Comparison of ENCODE assay signal across 23 mouse cellular contexts in the genomic region with DNA sequence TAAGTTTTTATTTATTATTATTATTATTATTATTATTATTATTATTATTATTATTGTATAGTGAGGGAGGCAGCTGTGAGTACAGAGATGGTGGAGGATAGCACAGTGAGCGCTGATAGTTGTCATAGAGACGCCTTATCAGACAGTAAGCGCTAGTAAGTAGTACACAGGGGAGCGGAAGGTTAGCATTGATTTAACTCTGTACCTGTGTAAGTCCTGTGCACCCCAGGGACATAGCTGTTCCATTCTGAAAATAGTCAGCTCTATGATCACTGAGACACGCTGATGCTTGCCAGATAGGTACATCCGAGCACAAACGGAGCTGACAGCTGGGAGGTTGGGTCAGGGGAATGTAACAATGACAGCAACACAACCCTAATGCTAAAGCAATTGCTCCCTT. TPM values are rescaled to one million over a fixed set of nuclear protein-coding genes. Genes with fewer than 3 reads are reported as not detected.
DNase-seq lines count a peak whose midpoint lies in the region; ATAC-seq lines count a peak whose summit lies in the region.
"Had no signal": no experiment of that assay in that cellular context is flagged by ENCODE, and none has a peak within 500 bp of the region (broad histone marks: within the 10 kb centered on the region; RNA-seq: fewer than 3 reads in every experiment).

No protein-coding gene starts in this region.

- intact Hi-C loops in gastrocnemius, postnatal 36 days (cut with DNase I) = no loop called here

- peaks cover 9% of the 10 kb centered on the region; the same call in 1 of the 2 replicates for H3K4me1 ChIP-seq in forebrain, embryonic 12.5 days
- H3K4me1 ChIP-seq in forebrain, embryonic 10.5 days = peaks cover 17% of the 10 kb centered on the region
- 0 out of 2 replicates have a peak, but pooled peaks cover 3% of the 10 kb centered on the region for H3K4me1 ChIP-seq in midbrain, embryonic 11.5 days (ENCODE audit: control insufficient read depth, insufficient read depth, low read length)
- peaks cover 23% of the 10 kb centered on the region for H3K4me1 ChIP-seq in midbrain, embryonic 10.5 days
- peaks cover 9% of the 10 kb centered on the region for H3K4me1 ChIP-seq in midbrain, embryonic 12.5 days
- H3K4me1 ChIP-seq in neural tube, embryonic 15.5 days = peaks cover 11% of the 10 kb centered on the region
- H3K4me1 ChIP-seq: limb, embryonic 10.5 days; liver, embryonic 12.5 days had no signal

- H3K9me3 ChIP-seq in forebrain, embryonic 12.5 days = no peaks in the 10 kb centered on the region
- H3K9me3 ChIP-seq in forebrain, embryonic 10.5 days = no peaks in the 10 kb centered on the region
- no peaks in the 10 kb centered on the region for H3K9me3 ChIP-seq in midbrain, embryonic 11.5 days (ENCODE audit: control insufficient read depth, low read length)
- no peaks in the 10 kb centered on the region for H3K9me3 ChIP-seq in midbrain, embryonic 10.5 days (replicated peaks)
- no peaks in the 10 kb centered on the region for H3K9me3 ChIP-seq in midbrain, embryonic 12.5 days
- no peaks in the 10 kb centered on the region for H3K9me3 ChIP-seq in neural tube, embryonic 15.5 days (replicated peaks)
- H3K9me3 ChIP-seq: limb, embryonic 10.5 days; liver, embryonic 12.5 days; neural tube, embryonic 12.5 days had no signal

- 78% methylated on average over 7 of the region's 7 CpGs for WGBS in forebrain, embryonic 12.5 days
- 90% methylated on average over 7 of the region's 7 CpGs for WGBS in forebrain, embryonic 10.5 days
- WGBS in midbrain, embryonic 11.5 days = 68% methylated on average over 7 of the region's 7 CpGs
- WGBS in midbrain, embryonic 10.5 days = 76% methylated on average over 7 of the region's 7 CpGs
- WGBS in midbrain, embryonic 12.5 days = 65% methylated on average over 7 of the region's 7 CpGs
- WGBS in neural tube, embryonic 15.5 days = 60% methylated on average over 7 of the region's 7 CpGs

- no peak overlapping the region for H3K4me3 ChIP-seq in forebrain, embryonic 12.5 days (replicated peaks)
- H3K4me3 ChIP-seq in forebrain, embryonic 10.5 days = no peak overlapping the region
- H3K4me3 ChIP-seq in midbrain, embryonic 11.5 days (ENCODE audit: low read depth, low read length) = no peak overlapping the region
- no peak overlapping the region for H3K4me3 ChIP-seq in midbrain, embryonic 10.5 days
- no peak overlapping the region for H3K4me3 ChIP-seq in midbrain, embryonic 12.5 days
- no peak overlapping the region for H3K4me3 ChIP-seq in neural tube, embryonic 15.5 days (replicated peaks)
- H3K4me3 ChIP-seq: layer of hippocampus, adult 2 months; left cerebral cortex, adult 2 months; limb, embryonic 10.5 days; liver, embryonic 12.5 days; neural tube, embryonic 12.5 days had no signal

- H3K27me3 ChIP-seq in forebrain, embryonic 12.5 days = no peaks in the 10 kb centered on the region
- no peaks in the 10 kb centered on the region for H3K27me3 ChIP-seq in forebrain, embryonic 10.5 days (ENCODE audit: poor library complexity, severe bottlenecking)
- no peaks in the 10 kb centered on the region for H3K27me3 ChIP-seq in midbrain, embryonic 11.5 days (ENCODE audit: control insufficient read depth, insufficient read depth, low read length)
- no peaks in the 10 kb centered on the region for H3K27me3 ChIP-seq in midbrain, embryonic 10.5 days (ENCODE audit: low read depth, poor library complexity, severe bottlenecking)
- no peaks in the 10 kb centered on the region for H3K27me3 ChIP-seq in midbrain, embryonic 12.5 days
- no peaks in the 10 kb centered on the region for H3K27me3 ChIP-seq in neural tube, embryonic 15.5 days (replicated peaks)
- H3K27me3 ChIP-seq: liver, embryonic 12.5 days; neural tube, embryonic 12.5 days had no signal

- H3K4me2 ChIP-seq in forebrain, embryonic 12.5 days = no peak overlapping the region
- H3K4me2 ChIP-seq in midbrain, embryonic 11.5 days = no peak overlapping the region
- H3K4me2 ChIP-seq in midbrain, embryonic 12.5 days (replicated peaks) = peak overlapping the region; percentile 26; the same call in 1 of the 2 replicates
- H3K4me2 ChIP-seq in neural tube, embryonic 15.5 days = peak overlapping the region; percentile 15; the same call in 1 of the 2 replicates
- H3K4me2 ChIP-seq: liver, embryonic 12.5 days; neural tube, embryonic 12.5 days had no signal

- H3K36me3 ChIP-seq in forebrain, embryonic 12.5 days (replicated peaks) = no peaks in the 10 kb centered on the region
- H3K36me3 ChIP-seq in forebrain, embryonic 10.5 days (replicated peaks) = no peaks in the 10 kb centered on the region
- no peaks in the 10 kb centered on the region for H3K36me3 ChIP-seq in midbrain, embryonic 11.5 days (ENCODE audit: control insufficient read depth, insufficient read depth, low read length)
- no peaks in the 10 kb centered on the region for H3K36me3 ChIP-seq in midbrain, embryonic 10.5 days
- H3K36me3 ChIP-seq in midbrain, embryonic 12.5 days = no peaks in the 10 kb centered on the region
- no peaks in the 10 kb centered on the region for H3K36me3 ChIP-seq in neural tube, embryonic 15.5 days
- H3K36me3 ChIP-seq: limb, embryonic 10.5 days; liver, embryonic 12.5 days; neural tube, embryonic 12.5 days had no signal

- H3K27ac ChIP-seq in forebrain, embryonic 12.5 days = 0 out of 2 replicates have a peak overlapping the region, but pooled peaks have one; percentile 36
- no peak overlapping the region for H3K27ac ChIP-seq in forebrain, embryonic 10.5 days
- H3K27ac ChIP-seq in midbrain, embryonic 11.5 days (ENCODE audit: low read depth, low read length) = no peak overlapping the region
- no peak overlapping the region for H3K27ac ChIP-seq in midbrain, embryonic 10.5 days (replicated peaks)
- peak overlapping the region; percentile 2; the same call in 1 of the 2 replicates for H3K27ac ChIP-seq in midbrain, embryonic 12.5 days (replicated peaks)
- 0 out of 2 replicates have a peak overlapping the region, but pooled peaks have one; percentile 1 for H3K27ac ChIP-seq in neural tube, embryonic 15.5 days (replicated peaks)
- H3K27ac ChIP-seq: layer of hippocampus, adult 2 months; limb, embryonic 10.5 days; liver, embryonic 12.5 days; macrophage; neural tube, embryonic 12.5 days had no signal

- no peak overlapping the region for H3K9ac ChIP-seq in forebrain, embryonic 12.5 days
- H3K9ac ChIP-seq in midbrain, embryonic 11.5 days (ENCODE audit: low read length) = no peak overlapping the region
- no peak overlapping the region for H3K9ac ChIP-seq in midbrain, embryonic 12.5 days (replicated peaks)
- no peak overlapping the region for H3K9ac ChIP-seq in neural tube, embryonic 15.5 days (replicated peaks)
- H3K9ac ChIP-seq: liver, embryonic 12.5 days; neural tube, embryonic 12.5 days had no signal

- no peak for DNase-seq in forebrain, embryonic 10.5 days (ENCODE audit: extremely low spot score, low spot score)
- DNase-seq in midbrain, embryonic 11.5 days (ENCODE audit: low spot score, missing footprints) = no peak
- DNase-seq in midbrain, embryonic 10.5 days (ENCODE audit: low spot score) = no peak
- DNase-seq in gastrocnemius, postnatal 36 days = no peak
- no peak for DNase-seq in left cerebral cortex, adult 18-20 months (ENCODE audit: low spot score in 2 of 2)
- DNase-seq: adrenal gland, adult 2 months; cerebellum, adult 9-11 months; kidney, adult 2 months; kidney, postnatal 14 days; lung, adult 2 months; right cerebral cortex, postnatal 14 days; thymus, adult 2 months had no signal

- peak; percentile 53; the same call in 1 of the 2 replicates for ATAC-seq in forebrain, embryonic 12.5 days (ENCODE audit: low FRiP score)
- ATAC-seq in midbrain, embryonic 11.5 days (ENCODE audit: low FRiP score) = peak; percentile 55; the same call in 1 of the 2 replicates
- ATAC-seq in midbrain, embryonic 12.5 days (ENCODE audit: low FRiP score, low read depth) = no peak
- ATAC-seq in neural tube, embryonic 15.5 days (ENCODE audit: low FRiP score) = no peak; the same call in 1 of the 2 replicates
- ATAC-seq: liver, embryonic 12.5 days had no signal

RNA-seq across cellular contexts. Expression of a gene that starts 39.7 kb away (rescaled TPM):
- 2.7 and 3.1 TPM in 2 replicates for polyA plus RNA-seq in forebrain, embryonic 12.5 days (2016; fragmentation: Nextera tagmentation; extraction: Ambion mirVana)
- 0.15 and 0.20 TPM in 2 replicates for polyA plus RNA-seq in forebrain, embryonic 10.5 days (2016; fragmentation: Nextera tagmentation; extraction: Ambion mirVana)
- polyA plus RNA-seq in midbrain, embryonic 11.5 days (2014; fragmentation: Nextera tagmentation; extraction: Ambion mirVana) = 0.26 and 0.37 TPM in 2 replicates
- polyA plus RNA-seq in midbrain, embryonic 10.5 days (2016; fragmentation: Nextera tagmentation; extraction: Ambion mirVana) = 0.05 and 0.39 TPM in 2 replicates
- polyA plus RNA-seq in midbrain, embryonic 12.5 days (2016; fragmentation: Nextera tagmentation; extraction: Ambion mirVana) = 1.7 and 1.9 TPM in 2 replicates
- polyA plus RNA-seq in neural tube, embryonic 15.5 days (2015; fragmentation: Nextera tagmentation; extraction: Ambion mirVana) = 10.1 and 12.4 TPM in 2 replicates
- total RNA-seq in gastrocnemius, postnatal 36 days (2021) = not detected
- total RNA-seq in left cerebral cortex, adult 18-20 months (2021) = 100 to 1,000 TPM; 277 to 278 TPM
- polyA plus RNA-seq: heart, embryonic 16.5 days; liver, embryonic 12.5 days; macrophage; spleen, adult 2 months had no signal

Comparison
In these comparisons a context has a peak if more than half of its experiments do, and no peak if none do; other contexts are left out.
1. ATAC-seq: peak in forebrain, embryonic 12.5 days (single experiment) and midbrain, embryonic 11.5 days (single experiment); none in midbrain, embryonic 12.5 days (single experiment) and neural tube, embryonic 15.5 days (single experiment).
2. H3K27ac ChIP-seq: peak in forebrain, embryonic 12.5 days (single experiment), midbrain, embryonic 12.5 days (single experiment) and neural tube, embryonic 15.5 days (single experiment); none in forebrain, embryonic 10.5 days (single experiment), midbrain, embryonic 11.5 days (single experiment) and midbrain, embryonic 10.5 days (single experiment).
3. H3K4me2 ChIP-seq: peak in midbrain, embryonic 12.5 days (single experiment) and neural tube, embryonic 15.5 days (single experiment); none in forebrain, embryonic 12.5 days (single experiment) and midbrain, embryonic 11.5 days (single experiment).